Mouse (Mus musculus): ENCODE measurements around the gene Hells.

Hells gene

GRCm38 (mm10) chr19:38930788-38931565 lies at the start of gene Hells:
Gene Hells (plus strand): TSS chr19:38930915.
- DNase-seq (ENCODE audit: low read depth, low spot score): peak; percentile 88

GRCm38 (mm10) chr19:38901146-38902135 lies 29.3 kb upstream of the Hells start:
- peak; percentile 21 for DNase-seq (ENCODE audit: low read depth, low spot score)

DNA sequence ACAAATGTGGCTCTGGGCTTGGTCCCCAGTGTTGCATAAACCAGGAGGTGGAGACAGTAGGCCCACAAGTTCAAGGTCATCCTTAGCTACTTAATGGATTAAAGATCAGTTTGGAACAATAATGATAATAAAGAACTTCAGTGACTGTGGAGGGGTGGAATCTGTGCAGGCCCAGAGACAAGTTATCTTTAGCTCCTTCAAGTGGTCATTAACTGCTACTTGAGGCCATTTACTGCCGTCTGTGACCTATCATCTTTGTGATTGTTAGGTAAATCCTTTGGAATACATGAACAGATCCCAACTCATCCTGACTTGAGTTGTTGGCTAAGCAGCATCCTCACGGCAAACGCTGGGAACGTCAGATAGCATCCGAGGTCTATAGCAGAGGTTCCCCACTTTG lies 28.2 kb upstream of the Hells start:
- DNase-seq (ENCODE audit: low read depth, low spot score): no peak

GRCm38 (mm10) chr19:38913786-38914185 lies 16.9 kb upstream of the Hells start:
- no peak for DNase-seq (ENCODE audit: low read depth, low spot score)

- no peak for DNase-seq (ENCODE audit: low read depth, low spot score)
Observed at GRCm38 (mm10) chr19:38914926-38915325, 15.8 kb upstream of the Hells start.

DNA sequence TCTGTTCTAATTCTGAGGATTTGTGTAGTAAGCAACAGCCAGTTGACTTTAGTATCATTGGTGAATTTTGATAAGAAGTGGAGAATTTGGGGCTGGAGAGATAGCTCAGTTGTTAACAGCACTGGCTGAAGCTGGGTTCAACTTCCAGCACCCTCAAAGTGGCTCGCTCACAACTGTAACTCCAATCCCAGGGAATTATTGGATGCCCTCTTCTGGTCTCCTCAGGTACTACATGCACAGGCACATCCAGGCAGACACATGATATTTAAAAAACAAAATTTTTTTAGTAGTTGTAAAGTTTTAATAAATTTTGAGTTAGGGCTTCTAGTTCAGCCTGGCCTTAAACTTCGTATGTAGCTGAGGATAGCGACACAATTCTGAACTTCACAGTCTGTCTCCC lies 15.0 kb upstream of the Hells start:
- no peak for DNase-seq (ENCODE audit: low read depth, low spot score)

GRCm38 (mm10) chr19:38928481-38929158 lies 2.1 kb upstream of the Hells start:
- DNase-seq (ENCODE audit: low read depth, low spot score): no peak

DNA sequence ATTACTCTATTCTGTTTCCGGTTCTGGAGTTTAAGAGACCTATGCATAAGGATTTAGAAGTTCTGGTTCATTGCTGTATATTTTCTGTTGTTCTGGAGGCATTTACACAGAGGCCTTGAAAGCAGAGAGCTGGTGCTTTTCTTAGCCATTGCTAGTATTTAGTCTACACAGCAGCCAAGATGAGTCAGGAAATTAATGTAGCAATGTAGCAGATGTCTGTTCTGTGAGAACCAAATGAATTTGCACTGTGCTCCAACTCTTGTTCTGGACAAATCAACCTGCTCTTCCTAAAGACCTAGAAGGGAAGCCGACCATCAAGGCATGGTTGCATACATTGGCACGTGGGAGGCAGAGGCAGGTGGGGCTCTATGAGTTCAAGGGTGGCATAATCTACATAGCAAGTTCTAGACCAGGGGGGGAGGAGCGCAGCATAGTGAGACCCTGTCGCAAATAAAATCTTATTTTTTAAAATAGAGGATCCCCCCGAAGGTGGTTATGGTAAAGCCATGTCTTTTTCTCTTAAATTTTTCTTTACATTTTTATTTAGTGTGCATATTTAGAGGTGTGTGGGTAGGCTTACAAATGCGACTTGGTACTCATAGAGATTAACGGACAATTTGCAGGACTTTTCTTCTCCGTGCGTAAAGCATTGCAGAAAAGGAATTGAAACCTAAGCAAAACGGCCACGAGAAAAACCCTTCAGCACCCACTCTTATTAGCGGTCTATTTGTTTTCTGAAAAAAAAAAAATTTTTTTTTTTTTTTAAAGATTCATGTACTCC lies 1.1 kb upstream of the Hells start:
- DNase-seq (ENCODE audit: low read depth, low spot score): no peak

DNA sequence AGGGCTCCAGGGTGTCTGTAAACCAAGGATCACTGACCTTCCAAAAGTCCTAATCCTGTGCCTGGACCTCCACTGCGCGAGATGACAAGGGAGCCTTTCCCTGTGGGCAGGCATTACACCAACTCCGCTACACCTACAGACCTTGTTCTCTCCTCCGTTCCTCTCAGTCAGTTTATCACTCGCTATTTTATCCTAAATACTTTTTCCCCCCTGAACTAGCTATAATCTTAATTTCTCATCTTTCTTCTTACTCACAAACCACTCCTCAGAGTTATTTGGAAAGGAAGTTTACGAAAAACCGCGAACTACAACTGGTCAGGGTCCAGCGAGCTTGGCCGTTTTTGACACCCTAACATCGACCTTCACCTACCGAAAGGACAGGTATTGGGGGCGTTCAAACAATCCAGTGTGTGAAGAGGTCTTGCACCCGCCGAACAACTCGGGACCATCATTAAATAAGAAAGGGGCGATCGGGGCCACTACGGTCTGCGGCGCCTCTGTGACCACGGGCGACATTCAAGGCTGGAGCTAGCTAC lies 395 bp upstream of the Hells start:
- no peak for DNase-seq (ENCODE audit: low read depth, low spot score)

- no peak for DNase-seq (ENCODE audit: low read depth, low spot score)
Observed at GRCm38 (mm10) chr19:38931566-38931890, 813 bp downstream of the Hells start.

GRCm38 (mm10) chr19:38944590-38945307 lies 14.0 kb downstream of the Hells start:
- no peak for DNase-seq (ENCODE audit: low read depth, low spot score)

- DNase-seq (ENCODE audit: low read depth, low spot score): no peak
Observed at GRCm38 (mm10) chr19:38970741-38971140, 40.0 kb downstream of the Hells start.

- no peak for DNase-seq (ENCODE audit: low read depth, low spot score)
Observed at GRCm38 (mm10) chr19:38972581-38972980, 41.9 kb downstream of the Hells start.

- no peak for DNase-seq (ENCODE audit: low read depth, low spot score)
Observed at GRCm38 (mm10) chr19:38973666-38974065, 43.0 kb downstream of the Hells start.

DNA sequence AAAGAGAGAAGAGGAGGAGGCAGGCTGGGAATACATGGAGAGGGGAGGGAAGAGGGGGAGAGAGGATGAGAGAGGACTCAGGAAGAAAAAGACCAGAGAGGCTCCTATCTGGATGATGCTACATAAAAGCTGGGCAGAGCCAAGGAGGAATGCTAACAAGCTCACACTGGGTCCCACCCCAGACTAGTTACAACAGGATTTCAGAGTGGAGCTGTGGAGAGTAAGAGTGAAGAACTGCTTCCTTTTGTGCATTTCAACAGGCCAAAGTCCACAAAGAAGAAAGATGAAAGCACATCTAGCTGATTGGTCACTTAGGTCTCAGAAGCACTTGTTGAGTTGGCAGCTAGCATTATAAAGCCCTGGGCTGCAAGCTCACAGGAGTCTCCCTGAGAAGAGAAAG lies 45.6 kb downstream of the Hells start:
- DNase-seq (ENCODE audit: low read depth, low spot score): no peak

DNA sequence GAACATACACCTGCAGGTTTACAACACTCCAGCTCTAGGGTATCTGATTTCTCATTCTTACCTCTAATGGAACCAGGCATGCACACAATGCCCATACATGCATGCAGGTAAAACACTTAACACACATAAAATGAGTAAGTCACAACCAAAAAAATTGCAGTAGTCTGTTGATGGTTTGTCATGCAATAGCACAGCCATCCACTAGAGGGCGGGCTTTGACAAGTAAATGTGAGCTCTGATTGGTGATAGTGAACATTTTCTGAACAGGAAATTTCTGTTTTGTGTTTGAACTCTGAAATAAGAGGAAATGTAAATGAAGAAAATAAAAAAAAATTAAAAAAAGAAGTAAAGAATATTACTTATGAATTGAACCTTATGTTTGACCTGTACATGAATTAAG lies 51.3 kb downstream of the Hells start:
- peak; percentile 36 for DNase-seq (ENCODE audit: low read depth, low spot score)

DNA sequence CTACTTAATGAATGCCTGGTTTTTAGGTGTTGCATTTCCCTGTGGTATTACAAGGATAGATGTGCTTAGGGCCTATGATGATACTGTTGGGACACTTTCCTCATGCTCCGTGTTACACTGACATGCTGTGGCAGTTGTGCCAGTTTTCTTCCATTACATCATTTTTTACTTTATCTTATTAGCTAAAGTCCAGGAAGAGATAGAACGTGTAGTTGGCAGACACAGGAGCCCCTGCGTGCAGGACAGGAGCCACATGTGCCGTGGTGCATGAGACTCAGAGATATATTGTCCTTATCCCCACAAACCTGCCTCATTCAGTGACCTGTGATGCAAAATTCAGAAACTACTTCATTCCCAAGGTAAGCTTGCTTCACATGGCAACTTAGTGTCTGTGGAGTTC lies 67.5 kb downstream of the Hells start:
- no peak for DNase-seq (ENCODE audit: low read depth, low spot score)

DNA sequence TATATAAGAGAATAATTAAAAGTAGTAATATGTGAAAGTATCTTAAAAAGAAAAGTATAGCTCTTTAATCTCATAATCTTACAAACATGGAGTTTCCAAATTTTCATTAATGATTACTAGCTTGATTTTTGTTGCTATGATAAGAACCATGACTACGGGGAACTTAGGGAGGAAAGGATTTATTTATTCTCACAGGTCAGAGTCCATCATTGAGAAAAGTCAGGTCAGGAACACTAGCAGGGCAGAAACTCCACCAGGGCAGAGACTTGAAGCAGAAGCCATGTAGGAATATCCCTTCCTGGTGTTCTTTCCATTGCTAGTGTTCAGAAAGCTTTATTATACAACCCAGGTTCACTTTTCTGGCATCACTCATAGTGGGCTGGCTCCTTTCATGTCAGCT lies 68.0 kb downstream of the Hells start:
- DNase-seq (ENCODE audit: low read depth, low spot score): no peak

GRCm38 (mm10) chr19:39005132-39005531 lies 74.4 kb downstream of the Hells start:
- DNase-seq (ENCODE audit: low read depth, low spot score): no peak

DNA sequence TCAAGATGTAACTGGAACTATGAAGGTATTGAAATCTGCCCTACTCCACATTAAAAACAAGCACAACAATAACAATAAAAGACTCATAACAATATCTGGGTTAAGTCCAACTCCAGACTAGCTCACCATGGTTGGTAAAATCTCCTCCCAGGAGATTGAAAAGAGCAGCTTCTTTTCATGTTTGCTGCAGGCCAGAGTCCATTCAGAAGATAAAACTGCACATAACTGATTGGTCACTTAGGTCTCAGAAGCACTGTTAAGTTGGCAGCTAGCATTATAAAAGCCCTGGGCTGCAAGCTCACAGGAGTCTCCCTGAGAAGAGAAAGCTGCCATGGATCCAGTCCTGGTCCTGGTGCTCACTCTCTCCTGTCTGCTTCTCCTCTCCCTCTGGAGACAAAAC lies 76.0 kb downstream of the Hells start, which contains the start of gene Cyp2c55:
Gene Cyp2c55, plus strand, starts transcription at position 305 of the 400 bp plus-strand sequence.
- no peak for DNase-seq (ENCODE audit: low read depth, low spot score)
